Comparison of ENCODE assay signal across 16 mouse cellular contexts in the genomic region with DNA sequence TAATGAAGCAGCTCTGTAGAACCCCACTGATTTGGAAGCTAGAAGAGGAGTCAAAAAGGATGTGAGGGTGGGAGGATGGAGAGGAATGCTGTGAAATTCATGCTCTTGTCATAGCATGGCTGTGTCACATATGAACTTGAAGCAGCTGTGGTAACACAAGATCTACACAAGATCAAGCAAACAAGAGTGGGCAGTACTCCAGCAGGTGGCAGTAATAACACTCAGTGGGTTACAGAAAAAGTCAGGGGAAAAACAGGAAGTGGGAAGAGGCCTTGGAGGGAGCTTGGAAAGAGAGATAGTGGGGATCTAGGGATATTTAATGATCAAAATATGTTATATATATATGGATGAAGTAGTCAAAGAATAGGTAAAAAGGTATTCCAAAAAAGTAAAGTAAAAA.
DNase-seq lines count a peak whose midpoint lies in the region; ATAC-seq and TF ChIP-seq lines count a peak whose summit lies in the region.
"Had no signal": no experiment of that assay in that cellular context is flagged by ENCODE, and none has a peak within 500 bp of the region (broad histone marks: within the 10 kb centered on the region; RNA-seq: fewer than 3 reads in every experiment).

No protein-coding gene starts in this region.

- H3K4me2 ChIP-seq in intestine, postnatal 0 days (replicated peaks; ENCODE audit: low read depth): no peak overlapping the region
- no peak overlapping the region for H3K4me2 ChIP-seq in intestine, embryonic 15.5 days (replicated peaks)
- no peak overlapping the region for H3K4me2 ChIP-seq in midbrain, postnatal 0 days (ENCODE audit: low read depth, low read length, poor library complexity, severe bottlenecking)
- no peak overlapping the region for H3K4me2 ChIP-seq in midbrain, embryonic 13.5 days (replicated peaks)
- H3K4me2 ChIP-seq: heart, embryonic 12.5 days; liver, embryonic 13.5 days; stomach, embryonic 15.5 days had no signal

- DNase-seq in midbrain, postnatal 0 days (ENCODE audit: low spot score): peak; percentile 15
- no peak for DNase-seq in Patski (ENCODE audit: low read depth, low spot score)
- DNase-seq in left cerebral cortex, adult 2 months (ENCODE audit: extremely low spot score in 1 of 2, low spot score in 2 of 2): no peak
- no peak for DNase-seq in left cerebral cortex, postnatal 4 days
- DNase-seq: cerebellum, adult 18-20 months; forebrain, postnatal 0 days; kidney, postnatal 10 days; liver, embryonic 13.5 days; spleen, adult 18-20 months had no signal

- no peaks in the 10 kb centered on the region for H3K4me1 ChIP-seq in intestine, postnatal 0 days (replicated peaks; ENCODE audit: control insufficient read depth, insufficient read depth, low read length)
- no peaks in the 10 kb centered on the region for H3K4me1 ChIP-seq in intestine, embryonic 15.5 days (replicated peaks)
- H3K4me1 ChIP-seq in midbrain, postnatal 0 days (ENCODE audit: insufficient read depth, low read length): no peaks in the 10 kb centered on the region
- no peaks in the 10 kb centered on the region for H3K4me1 ChIP-seq in midbrain, embryonic 13.5 days (replicated peaks)
- H3K4me1 ChIP-seq: heart, embryonic 12.5 days; liver, embryonic 13.5 days; megakaryocyte, embryonic 14.5 days; stomach, embryonic 15.5 days had no signal

- POLR2A ChIA-PET in Patski (lab: Charles Lee): no interaction called here

- no peaks in the 10 kb centered on the region for H3K36me3 ChIP-seq in intestine, postnatal 0 days (ENCODE audit: control insufficient read depth, insufficient read depth)
- no peaks in the 10 kb centered on the region for H3K36me3 ChIP-seq in intestine, embryonic 15.5 days
- no peaks in the 10 kb centered on the region for H3K36me3 ChIP-seq in midbrain, postnatal 0 days (ENCODE audit: insufficient read depth, low read length)
- H3K36me3 ChIP-seq in midbrain, embryonic 13.5 days: no peaks in the 10 kb centered on the region
- H3K36me3 ChIP-seq: heart, embryonic 12.5 days; liver, embryonic 13.5 days; stomach, embryonic 15.5 days had no signal

- intact Hi-C loops in left cerebral cortex, adult 2 months (cut with DNase I): no loop called here
- intact Hi-C loops in left cerebral cortex, postnatal 4 days (cut with DNase I): no loop called here

- no peak for ATAC-seq in intestine, postnatal 0 days
- no peak for ATAC-seq in intestine, embryonic 15.5 days
- ATAC-seq in midbrain, postnatal 0 days (ENCODE audit: low FRiP score): no peak
- ATAC-seq in midbrain, embryonic 13.5 days: no peak
- ATAC-seq in Patski: no peak
- no peak for ATAC-seq in megakaryocyte-erythroid progenitor cell, adult 5-6 weeks (replicated peaks; ENCODE audit: low FRiP score, low TSS enrichment, poor library complexity, severe bottlenecking)
- ATAC-seq: forebrain, postnatal 0 days had no signal

- no peak overlapping the region for H3K9ac ChIP-seq in intestine, postnatal 0 days (ENCODE audit: low read depth, low read length)
- no peak overlapping the region for H3K9ac ChIP-seq in intestine, embryonic 15.5 days
- no peak overlapping the region for H3K9ac ChIP-seq in midbrain, postnatal 0 days (replicated peaks; ENCODE audit: low read length, poor library complexity, severe bottlenecking)
- no peak overlapping the region for H3K9ac ChIP-seq in midbrain, embryonic 13.5 days (replicated peaks)
- H3K9ac ChIP-seq: forebrain, postnatal 0 days; heart, embryonic 12.5 days; liver, embryonic 13.5 days; stomach, embryonic 15.5 days had no signal

- in situ Hi-C loops in Patski (cut with MboI; ENCODE audit: low pct_unique_long_range_greater_than_20kb): no loop called here

- H3K27me3 ChIP-seq in intestine, postnatal 0 days (replicated peaks; ENCODE audit: control insufficient read depth, insufficient read depth, low read length): no peaks in the 10 kb centered on the region
- no peaks in the 10 kb centered on the region for H3K27me3 ChIP-seq in intestine, embryonic 15.5 days (replicated peaks)
- H3K27me3 ChIP-seq in midbrain, postnatal 0 days (ENCODE audit: insufficient read depth, low read length): no peaks in the 10 kb centered on the region
- H3K27me3 ChIP-seq in midbrain, embryonic 13.5 days: no peaks in the 10 kb centered on the region
- peaks cover 25% of the 10 kb centered on the region for H3K27me3 ChIP-seq in Patski
- H3K27me3 ChIP-seq: heart, embryonic 12.5 days; liver, embryonic 13.5 days; megakaryocyte, embryonic 14.5 days; stomach, embryonic 15.5 days had no signal

- peak; percentile 59 for TF ChIP-seq CTCF in intestine, postnatal 0 days (IDR thresholded peaks at IDR 0.05; ENCODE audit: low read depth)
- TF ChIP-seq CTCF in midbrain, postnatal 0 days (IDR thresholded peaks at IDR 0.05): peak; percentile 11; the same call in 1 of the 2 replicates
- peak; percentile 49 for TF ChIP-seq CTCF in Patski (IDR thresholded peaks at IDR 0.05)
- no peak; the same call in 1 of the 2 replicates for TF ChIP-seq CTCF in left cerebral cortex, adult 2 months (IDR thresholded peaks at IDR 0.05)

- no peak overlapping the region for H3K4me3 ChIP-seq in intestine, postnatal 0 days (ENCODE audit: low read depth, low read length)
- no peak overlapping the region for H3K4me3 ChIP-seq in intestine, embryonic 15.5 days (replicated peaks)
- no peak overlapping the region for H3K4me3 ChIP-seq in midbrain, postnatal 0 days (ENCODE audit: low read depth, low read length)
- H3K4me3 ChIP-seq in midbrain, embryonic 13.5 days (replicated peaks): no peak overlapping the region
- no peak overlapping the region for H3K4me3 ChIP-seq in left cerebral cortex, adult 2 months
- H3K4me3 ChIP-seq: heart, embryonic 12.5 days; liver, embryonic 13.5 days; megakaryocyte, embryonic 14.5 days; stomach, embryonic 15.5 days had no signal

- H3K27ac ChIP-seq in intestine, postnatal 0 days (ENCODE audit: low read depth, low read length): no peak overlapping the region
- H3K27ac ChIP-seq in intestine, embryonic 15.5 days: no peak overlapping the region
- no peak overlapping the region for H3K27ac ChIP-seq in midbrain, postnatal 0 days (ENCODE audit: low read depth, low read length)
- no peak overlapping the region for H3K27ac ChIP-seq in midbrain, embryonic 13.5 days
- H3K27ac ChIP-seq in left cerebral cortex, adult 2 months: no peak overlapping the region
- H3K27ac ChIP-seq: liver, embryonic 13.5 days; stomach, embryonic 15.5 days had no signal

- CTCF ChIA-PET in Patski (lab: Charles Lee): interaction anchor here (0.7 to 1.5 kb wide), 3 partner anchors 19 to 997 kb away, joined by 3 read pairs; no protein-coding TSS in a partner anchor

- no peaks in the 10 kb centered on the region for H3K9me3 ChIP-seq in intestine, postnatal 0 days (ENCODE audit: control insufficient read depth)
- no peaks in the 10 kb centered on the region for H3K9me3 ChIP-seq in intestine, embryonic 15.5 days
- H3K9me3 ChIP-seq in midbrain, postnatal 0 days (ENCODE audit: low read length): no peaks in the 10 kb centered on the region
- H3K9me3 ChIP-seq in midbrain, embryonic 13.5 days: no peaks in the 10 kb centered on the region
- H3K9me3 ChIP-seq: heart, embryonic 12.5 days; liver, embryonic 13.5 days; megakaryocyte, embryonic 14.5 days; stomach, embryonic 15.5 days had no signal
